Comparison of ENCODE assay signal across 8 mouse cellular contexts in genomic region chr1:171345225-171346094, GRCm38 (mm10). TPM values are rescaled to one million over a fixed set of nuclear protein-coding genes. Genes with fewer than 3 reads are reported as not detected.
A peak's percentile ranks its signal among the peaks of the same experiment; 100 is the strongest.
DNase-seq lines count a peak whose midpoint lies in the region; ATAC-seq lines count a peak whose summit lies in the region.

Gene Nit1 (minus strand): TSS chr1:171345646.
Gene Pfdn2 (plus strand): TSS chr1:171345670.

- intact Hi-C loops in left cerebral cortex, postnatal 14 days (cut with DNase I), result no loop called here

- H3K27ac ChIP-seq in intestine, embryonic 14.5 days (ENCODE audit: low read depth), result peak within 1 kb of the TSS; percentile 57

- 1% methylated on average over 53 of the region's 53 CpGs for WGBS in intestine, embryonic 14.5 days

- H3K9me3 ChIP-seq in intestine, embryonic 14.5 days (ENCODE audit: control insufficient read depth, low read length), result no peaks in the 10 kb centered on the region

- peak; percentile 95 for DNase-seq in adrenal gland, adult 2 months
- peak; percentile 95 for DNase-seq in embryo, embryonic 11 days
- DNase-seq in gastrocnemius, postnatal 25 days, result peak; percentile 88
- peak; percentile 95 for DNase-seq in intestine, embryonic 14.5 days (ENCODE audit: low spot score)
- DNase-seq in left cerebral cortex, postnatal 14 days (ENCODE audit: low spot score in 2 of 2), result peak; percentile 87 to 92
- DNase-seq in right cerebral cortex, postnatal 14 days, result peak; percentile 90
- DNase-seq in urinary bladder, postnatal 25 days (ENCODE audit: low spot score), result peak; percentile 87

- H3K4me2 ChIP-seq in intestine, embryonic 14.5 days (ENCODE audit: low read length), result peak within 1 kb of the TSS; percentile 95

- H3K4me3 ChIP-seq in intestine, embryonic 14.5 days (ENCODE audit: low read depth, low read length), result peak within 1 kb of the TSS; percentile 85

- H3K4me1 ChIP-seq in intestine, embryonic 14.5 days (replicated peaks; ENCODE audit: control insufficient read depth, insufficient read depth, low read length), result peaks cover 11% of the 10 kb centered on the region

- peak; percentile 88 for ATAC-seq in intestine, embryonic 14.5 days (replicated peaks; ENCODE audit: low FRiP score, low TSS enrichment, low read depth)
- peak; percentile 97 for ATAC-seq in megakaryocyte-erythroid progenitor cell, adult 5-6 weeks (replicated peaks; ENCODE audit: low FRiP score, low TSS enrichment, poor library complexity, severe bottlenecking)

- peak within 1 kb of the TSS; percentile 82 for H3K9ac ChIP-seq in intestine, embryonic 14.5 days (ENCODE audit: low read length)

- H3K27me3 ChIP-seq in intestine, embryonic 14.5 days (replicated peaks; ENCODE audit: control insufficient read depth, insufficient read depth, low read length), result no peaks in the 10 kb centered on the region

- H3K36me3 ChIP-seq in intestine, embryonic 14.5 days (ENCODE audit: control insufficient read depth, insufficient read depth, low read length), result peaks cover 35% of the 10 kb centered on the region

RNA-seq across cellular contexts. Expression of gene Nit1, which starts in this region (rescaled TPM):
- 10 to 100 TPM; 82.6 to 92.9 TPM for total RNA-seq in adrenal gland, adult 2 months (2021)
- polyA plus RNA-seq in adrenal gland, adult 2 months (2012; rRNA removed), result 70.1 and 74.7 TPM in 2 replicates
- total RNA-seq in gastrocnemius, postnatal 25 days (2021), result 10 to 100 TPM; 21.8 to 21.9 TPM
- 31.1 and 34.6 TPM in 2 replicates for polyA plus RNA-seq in intestine, embryonic 14.5 days (2014; fragmentation: Nextera tagmentation; extraction: Ambion mirVana)
- 10 to 100 TPM; 41.0 to 44.4 TPM for total RNA-seq in left cerebral cortex, postnatal 14 days (2021)
- 10.4 and 22.0 TPM in 2 replicates for total RNA-seq in megakaryocyte-erythroid progenitor cell, adult 5-6 weeks (2014; fragmentation: Nextera tagmentation)
- 39.2 and 42.4 TPM in 2 replicates for total RNA-seq in megakaryocyte-erythroid progenitor cell, adult 5-6 weeks (2017)

RNA-seq across cellular contexts. Expression of gene Pfdn2, which starts in this region (rescaled TPM):
- total RNA-seq in adrenal gland, adult 2 months (2021), result 100 to 1,000 TPM; 154 TPM
- polyA plus RNA-seq in adrenal gland, adult 2 months (2012; rRNA removed), result 3.5 and 4.0 TPM in 2 replicates
- total RNA-seq in gastrocnemius, postnatal 25 days (2021), result 10 to 100 TPM; 85.5 to 89.0 TPM
- 48.2 and 51.4 TPM in 2 replicates for polyA plus RNA-seq in intestine, embryonic 14.5 days (2014; fragmentation: Nextera tagmentation; extraction: Ambion mirVana)
- 100 to 1,000 TPM in 1 of 2 experiments, 10 to 100 TPM in 1; 99.0 to 109 TPM for total RNA-seq in left cerebral cortex, postnatal 14 days (2021)
- total RNA-seq in megakaryocyte-erythroid progenitor cell, adult 5-6 weeks (2014; fragmentation: Nextera tagmentation), result 45.1 and 97.3 TPM in 2 replicates
- total RNA-seq in megakaryocyte-erythroid progenitor cell, adult 5-6 weeks (2017), result 66.2 and 101 TPM in 2 replicates

Comparison
In these comparisons a context has a peak if more than half of its experiments do, and no peak if none do; other contexts are left out.
1. Peak in every context shown above with its lines: DNase-seq, ATAC-seq, H3K4me3 ChIP-seq and H3K27ac ChIP-seq.